Mouse (Mus musculus) brain, adult 2 months (tissue): Measurements from ENCODE around the gene Axin2.

Experiments
- DNase-seq: peaks from one replicate; pipeline ENCODE4 v3.0.0; 2011; ENCODE audit warnings: low read depth, low spot score

Axin2 gene

GRCm38 (mm10) chr11:108928752-108929151 is 8.6 kb downstream of the Axin2 start:
- DNase-seq, result peak; percentile 51

- DNase-seq, result no peak
Measured at GRCm38 (mm10) chr11:108929176-108929575, 9.0 kb downstream of the Axin2 start.

- DNase-seq, result no peak
Measured at GRCm38 (mm10) chr11:108929700-108930099, 9.6 kb downstream of the Axin2 start.

- DNase-seq, result no peak
Measured at GRCm38 (mm10) chr11:108930612-108931011, 10.5 kb downstream of the Axin2 start.

GRCm38 (mm10) chr11:108933835-108934234 is 13.7 kb downstream of the Axin2 start:
- peak; percentile 40 for DNase-seq

GRCm38 (mm10) chr11:108935128-108935868 is 15.1 kb downstream of the Axin2 start:
- no peak for DNase-seq

GRCm38 (mm10) chr11:108936016-108936792 is 16.1 kb downstream of the Axin2 start:
- DNase-seq, result no peak

- DNase-seq, result peak; percentile 76
Measured at GRCm38 (mm10) chr11:108940655-108941412, 20.7 kb downstream of the Axin2 start.

GRCm38 (mm10) chr11:108941836-108942235 is 21.7 kb downstream of the Axin2 start:
- peak; percentile 85 for DNase-seq

GRCm38 (mm10) chr11:108943741-108944140 is 23.6 kb downstream of the Axin2 start:
- no peak for DNase-seq

- peak; percentile 77 for DNase-seq
Measured at GRCm38 (mm10) chr11:108945666-108946065, 25.5 kb downstream of the Axin2 start.

GRCm38 (mm10) chr11:108947425-108948184 is 27.5 kb downstream of the Axin2 start:
- no peak for DNase-seq

- DNase-seq, result no peak
Measured at GRCm38 (mm10) chr11:108948501-108948900, 28.4 kb downstream of the Axin2 start.

- peak; percentile 53 for DNase-seq
Measured at GRCm38 (mm10) chr11:108948931-108949330, 28.8 kb downstream of the Axin2 start.

- no peak for DNase-seq
Measured at GRCm38 (mm10) chr11:108952343-108952742, 32.2 kb downstream of the Axin2 start.

GRCm38 (mm10) chr11:108955943-108956342 is 35.8 kb downstream of the Axin2 start:
- no peak for DNase-seq

- no peak for DNase-seq
Measured at GRCm38 (mm10) chr11:108958349-108958748, 38.2 kb downstream of the Axin2 start.

- DNase-seq, result no peak
Measured at GRCm38 (mm10) chr11:108959196-108959595, 39.0 kb downstream of the Axin2 start.

- DNase-seq, result no peak
Measured at GRCm38 (mm10) chr11:108961651-108962065, 41.5 kb downstream of the Axin2 start.

- DNase-seq, result no peak
Measured at GRCm38 (mm10) chr11:108963476-108964232, 43.5 kb downstream of the Axin2 start.

- DNase-seq, result no peak
Measured at GRCm38 (mm10) chr11:108965740-108966139, 45.6 kb downstream of the Axin2 start.
